Mouse (Mus musculus) kidney, postnatal 36 days (tissue): ENCODE results near the gene Lamb3.

Source experiments
- DNase-seq, 2 experiments: peaks; one replicate each; pipeline ENCODE4 v3.0.0; 2021 to 2022; ENCODE audit warnings: mixed read lengths in 2 of 2

The Lamb3 gene

DNA sequence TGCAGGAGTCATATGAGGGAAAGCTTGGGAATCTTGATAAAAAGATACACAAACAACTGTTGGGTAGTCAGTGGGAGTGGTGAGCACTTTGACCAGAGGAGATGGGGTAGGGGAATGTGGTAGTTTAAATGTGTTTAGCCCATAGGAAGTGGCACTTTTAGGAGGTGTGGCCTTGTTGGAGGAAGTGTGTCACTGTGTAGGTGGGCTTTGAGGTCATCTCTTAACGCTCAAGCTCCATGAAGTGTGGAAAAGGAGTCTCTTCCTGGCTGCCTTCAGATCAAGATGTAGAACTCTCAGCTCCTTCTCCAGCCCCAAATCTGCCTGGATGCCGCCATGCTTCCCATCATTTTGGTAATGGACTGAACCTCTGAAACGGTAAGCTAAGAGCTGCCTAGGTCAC, at the start of gene Lamb3:
Lamb3 (plus strand) TSS at position 197 of the 400 bp plus-strand sequence.
- no peak for DNase-seq

GRCm38 (mm10) chr1:193159163-193159562, 48.3 kb upstream of the Lamb3 start:
- no peak for DNase-seq

DNA sequence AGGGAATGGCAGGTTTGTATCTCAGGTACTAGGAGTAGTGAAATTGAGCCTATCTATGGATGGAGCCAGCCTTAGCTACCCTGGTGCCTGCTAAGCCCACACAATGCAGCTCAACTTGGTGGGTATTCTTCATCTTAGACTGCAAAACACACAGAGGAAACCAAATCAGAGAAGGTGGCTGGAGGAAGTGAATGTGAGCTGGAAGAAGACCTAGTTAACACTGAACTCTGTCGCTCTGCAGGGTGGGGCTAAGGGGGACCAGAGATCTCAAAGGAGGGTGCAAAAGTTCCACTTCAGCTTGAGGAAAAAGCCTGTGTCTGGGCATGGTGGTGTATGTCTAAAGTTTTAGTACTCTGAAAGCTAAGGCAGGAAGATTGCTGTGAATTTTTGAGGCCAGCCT, 47.9 kb upstream of the Lamb3 start:
- no peak for DNase-seq

GRCm38 (mm10) chr1:193160317-193161032, 47.0 kb upstream of the Lamb3 start:
- DNase-seq: peak; percentile 30 to 81

GRCm38 (mm10) chr1:193167746-193168145, 39.8 kb upstream of the Lamb3 start, which contains the start of gene A130010J15Rik:
Gene A130010J15Rik, plus strand, starts transcription at chr1:193168046.
- no peak for DNase-seq

DNA sequence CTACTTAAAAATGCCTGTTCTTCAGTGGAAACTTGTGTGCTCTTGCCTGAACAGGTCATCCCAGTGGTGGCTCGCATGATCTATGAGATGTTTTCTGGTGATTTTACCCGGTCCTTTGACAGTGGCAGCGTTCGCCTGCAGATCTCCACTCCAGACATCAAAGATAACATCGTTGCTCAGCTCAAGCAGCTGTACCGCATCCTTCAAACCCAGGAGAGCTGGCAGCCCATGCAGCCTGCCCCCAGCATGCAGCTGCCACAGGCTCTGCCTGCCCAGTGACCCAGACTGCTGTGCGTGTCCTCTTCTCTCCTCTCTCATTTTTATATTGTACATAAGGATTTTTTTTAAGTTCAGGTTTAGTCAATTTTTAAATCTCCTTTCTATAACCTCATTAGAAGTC, 38.3 kb upstream of the Lamb3 start:
- DNase-seq: no peak

DNA sequence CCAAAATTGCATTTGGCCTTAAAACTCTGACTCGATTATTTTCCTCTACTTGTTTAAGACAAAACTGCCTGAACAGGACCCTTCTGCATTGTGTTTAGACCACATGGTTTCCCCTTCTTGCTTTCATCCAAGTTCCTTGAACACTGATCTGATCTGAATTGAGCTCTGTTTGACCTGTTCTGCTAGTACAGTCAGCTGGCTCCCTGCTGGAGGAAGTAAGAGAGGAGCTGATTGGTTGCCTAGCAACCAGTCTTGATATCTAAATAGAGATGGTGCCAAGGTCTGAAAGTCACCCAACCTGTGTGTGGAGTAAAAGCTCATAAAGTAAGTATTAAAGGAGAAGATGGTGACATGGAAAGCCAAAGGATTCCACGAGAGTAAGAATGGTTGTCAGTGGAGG, 37.6 kb upstream of the Lamb3 start:
- peak in 1 of 2 experiments; percentile 46 for DNase-seq

- DNase-seq: peak; percentile 97 to 98
Observed at GRCm38 (mm10) chr1:193172991-193173809, 34.3 kb upstream of the Lamb3 start.

DNA sequence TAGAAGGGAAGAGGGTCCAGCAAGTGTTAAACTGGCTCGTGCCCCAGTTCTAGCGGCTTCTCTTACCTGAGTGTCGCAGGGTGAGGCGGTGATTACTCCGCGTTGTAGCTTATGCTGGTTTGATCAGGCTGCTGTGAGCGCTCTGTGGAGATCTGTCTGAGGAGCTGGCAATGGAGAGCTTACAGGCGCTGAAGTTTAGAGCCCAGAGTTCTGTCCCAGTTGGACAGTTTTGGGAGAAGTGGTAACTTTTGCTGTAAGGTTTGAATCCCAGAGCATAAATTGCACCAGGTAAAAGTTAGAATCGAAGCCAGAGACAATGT, 33.7 kb upstream of the Lamb3 start:
- no peak for DNase-seq

DNA sequence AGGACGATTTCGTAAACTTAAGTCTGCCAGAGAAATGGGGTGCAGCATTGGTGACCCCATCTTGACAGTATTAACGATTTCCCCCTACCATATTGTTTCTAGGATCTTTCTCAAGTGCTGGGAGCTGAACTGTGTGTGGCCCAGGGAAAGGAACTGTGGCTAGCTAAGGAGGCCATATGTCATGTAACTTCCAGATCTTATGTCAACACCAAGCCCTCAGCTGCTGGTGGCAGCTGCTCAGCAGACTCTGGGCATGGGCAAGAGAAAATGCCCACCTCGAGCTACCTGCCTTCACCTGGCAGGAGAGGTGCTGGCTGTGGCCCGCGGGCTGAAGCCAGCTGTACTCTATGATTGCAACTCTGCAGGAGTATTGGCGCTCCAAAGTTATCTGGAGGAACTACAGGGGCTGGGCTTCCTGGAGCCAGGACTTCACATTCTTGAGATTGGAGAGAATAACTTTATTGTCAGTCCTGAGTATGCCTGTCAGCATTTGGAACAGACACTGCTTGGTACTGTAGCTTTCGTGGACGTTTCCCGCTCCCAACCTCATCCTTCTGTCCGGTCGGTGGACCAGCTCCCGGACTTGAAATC, 33.3 kb upstream of the Lamb3 start:
- DNase-seq: no peak

GRCm38 (mm10) chr1:193181104-193181503, 26.4 kb upstream of the Lamb3 start:
- DNase-seq: no peak

DNA sequence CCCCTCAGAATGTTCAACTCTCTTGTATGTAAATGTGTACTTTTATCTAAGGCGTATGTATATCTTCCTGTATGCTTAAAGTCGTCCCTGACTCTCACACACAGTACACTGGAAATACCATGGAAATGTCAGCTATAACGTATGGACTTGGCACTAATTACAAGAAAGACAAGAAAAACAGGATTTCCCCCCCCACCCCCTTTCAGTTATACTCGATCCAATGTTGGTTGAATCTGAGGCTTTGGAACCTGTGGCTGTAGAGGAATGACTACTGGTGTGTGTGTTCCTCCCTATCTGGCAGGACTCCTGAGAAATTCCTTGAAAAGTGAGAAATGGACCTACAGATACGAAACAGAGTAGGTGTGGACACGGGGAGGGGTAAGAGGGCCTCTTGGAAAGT, 19.2 kb upstream of the Lamb3 start:
- no peak for DNase-seq

DNA sequence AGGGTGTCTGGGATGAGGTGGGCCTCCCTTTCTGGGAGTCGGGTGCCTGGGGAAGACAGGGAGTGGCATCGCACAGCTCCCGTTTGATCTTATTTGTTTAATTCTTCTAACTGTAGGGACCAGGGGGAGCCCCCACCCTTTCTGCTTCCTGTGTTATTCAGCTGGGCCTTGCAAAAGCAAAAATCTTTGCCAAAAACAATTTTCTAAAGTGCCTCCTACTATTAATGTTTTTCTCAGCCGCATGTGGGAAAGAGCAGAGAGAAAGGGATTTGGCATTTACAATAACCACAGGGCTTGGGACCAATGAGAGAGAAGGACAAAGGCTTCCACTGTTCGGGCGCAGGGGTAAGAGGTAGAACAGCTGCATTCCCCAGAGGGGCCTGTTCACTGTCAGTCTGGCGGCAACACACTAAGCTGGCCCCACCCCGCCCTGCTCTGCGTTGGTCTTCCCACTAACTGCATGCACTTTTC, 18.3 kb upstream of the Lamb3 start:
- DNase-seq: peak; percentile 38 to 46

- DNase-seq: no peak
Observed at GRCm38 (mm10) chr1:193189771-193190170, 17.7 kb upstream of the Lamb3 start.

GRCm38 (mm10) chr1:193191675-193192283, 15.7 kb upstream of the Lamb3 start:
- DNase-seq: no peak

GRCm38 (mm10) chr1:193194416-193195140, 12.9 kb upstream of the Lamb3 start:
- DNase-seq: no peak

- no peak for DNase-seq
Observed at GRCm38 (mm10) chr1:193195169-193195810, 12.2 kb upstream of the Lamb3 start.

DNA sequence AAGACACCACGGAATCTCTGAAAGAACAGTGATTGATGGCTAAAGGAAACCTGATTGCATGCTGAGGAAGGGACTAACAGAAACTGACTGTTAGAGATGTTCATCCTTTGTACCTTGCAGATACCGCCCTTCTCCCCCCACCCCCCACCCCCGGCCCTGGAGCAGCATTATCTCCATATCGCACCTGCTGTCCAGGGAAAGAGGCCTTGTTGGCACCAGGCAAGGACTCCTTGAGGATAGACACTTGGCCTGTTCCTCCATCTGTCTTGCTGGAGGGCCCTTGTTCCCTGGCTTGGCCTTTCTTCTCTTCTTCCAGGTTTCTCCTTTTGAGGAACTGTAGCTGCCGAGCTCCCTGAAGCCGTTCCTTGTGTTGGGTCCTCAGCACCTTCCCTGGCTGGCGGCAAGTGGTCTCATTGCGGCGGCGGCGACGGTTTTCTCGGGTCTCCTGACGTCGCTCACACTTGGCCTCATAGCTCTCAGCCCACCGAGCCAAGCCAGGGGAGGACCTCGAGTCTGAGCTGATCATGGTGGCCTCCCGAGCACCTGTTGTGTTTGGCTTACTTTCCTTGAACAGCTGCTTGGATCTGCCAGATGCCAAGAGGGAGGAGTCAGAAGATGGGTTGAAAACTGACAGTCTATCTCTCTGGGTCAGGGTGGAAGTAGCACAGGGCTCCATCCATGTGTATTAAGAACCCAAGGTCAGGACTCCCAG, 9.8 kb upstream of the Lamb3 start:
- DNase-seq: no peak

GRCm38 (mm10) chr1:193198312-193198711, 9.2 kb upstream of the Lamb3 start:
- peak in 1 of 2 experiments; percentile 21 for DNase-seq

- no peak for DNase-seq
Observed at GRCm38 (mm10) chr1:193200640-193201382, 6.7 kb upstream of the Lamb3 start.

- DNase-seq: peak in 1 of 2 experiments; percentile 23
Observed at GRCm38 (mm10) chr1:193201383-193201778, 6.1 kb upstream of the Lamb3 start, which contains the start of gene Traf3ip3. Gene Traf3ip3, minus strand, starts transcription at chr1:193201703.
